Mouse (Mus musculus) spleen, adult 18-20 months (tissue): ENCODE measurements around the gene Fscn2.

Experiments
- DNase-seq, 2 experiments: peaks; one replicate each; pipeline ENCODE4 v3.0.0; 2022; ENCODE audit warnings: mixed read lengths in 2 of 2

The Fscn2 gene

GRCm38 (mm10) chr11:120361295-120361694 lies at the start of gene Fscn2:
Gene Fscn2 (plus strand): TSS chr11:120361534.
- no peak for DNase-seq

GRCm38 (mm10) chr11:120311561-120311960 lies 49.8 kb upstream of the Fscn2 start:
- DNase-seq, result no peak

DNA sequence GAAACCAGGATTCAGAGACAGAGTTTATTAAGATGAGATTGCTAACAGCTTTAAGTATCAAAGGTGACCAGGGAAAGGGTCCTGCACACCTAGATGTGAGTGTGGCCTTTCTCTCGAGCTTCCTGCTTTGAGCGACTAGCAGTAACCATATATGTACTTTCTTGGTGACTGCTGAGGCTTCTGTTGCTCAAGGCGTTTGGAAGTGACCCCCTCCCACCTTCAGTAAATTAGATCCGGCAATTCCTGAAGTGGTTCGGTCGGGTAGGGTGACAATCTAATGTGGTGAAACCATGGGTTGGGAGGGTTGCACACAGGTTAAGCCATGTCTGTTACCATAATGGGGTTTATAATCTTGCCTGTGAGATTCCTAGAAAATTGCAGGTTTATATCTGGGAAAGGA lies 49.3 kb upstream of the Fscn2 start:
- DNase-seq, result no peak

- DNase-seq, result no peak
Measured at GRCm38 (mm10) chr11:120313906-120314685, 47.2 kb upstream of the Fscn2 start.

DNA sequence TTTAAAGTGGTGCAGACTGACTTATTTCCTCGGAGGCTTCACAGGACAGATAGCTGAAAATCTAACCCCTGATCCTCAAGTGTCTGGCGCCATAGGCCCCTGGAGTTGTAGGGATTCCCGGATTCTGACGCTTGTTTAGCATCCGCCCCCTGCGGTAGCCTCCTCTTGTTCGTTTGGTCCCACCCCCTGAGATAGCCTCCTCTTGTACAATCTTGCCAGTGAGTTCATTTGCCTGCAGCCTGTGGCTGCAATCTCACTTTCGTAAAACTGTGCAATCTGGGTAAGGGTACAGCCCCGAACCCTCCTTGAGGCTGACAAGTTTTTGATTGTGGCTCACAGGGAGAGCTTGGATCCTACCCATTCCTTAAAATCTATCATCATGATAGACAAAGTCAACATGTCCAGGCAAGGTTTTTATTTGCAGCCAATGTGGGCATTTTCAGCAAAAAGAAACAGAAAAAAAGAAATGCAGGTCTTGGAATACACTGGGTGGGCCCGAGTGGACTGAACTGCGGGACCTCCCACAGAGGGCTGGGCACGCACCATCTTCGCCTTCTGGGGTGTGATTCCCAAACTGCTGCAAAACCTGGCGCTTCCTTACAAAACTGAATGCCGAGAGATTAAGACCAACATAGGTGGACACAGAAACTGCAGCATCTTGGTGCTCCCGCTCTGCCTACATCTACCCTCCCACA lies 46.5 kb upstream of the Fscn2 start:
- DNase-seq, result peak in 1 of 2 experiments; percentile 2

GRCm38 (mm10) chr11:120315416-120315761 lies 45.9 kb upstream of the Fscn2 start:
- peak in 1 of 2 experiments; percentile 4 for DNase-seq

- DNase-seq, result peak; percentile 72 to 79
Measured at GRCm38 (mm10) chr11:120315832-120316689, 45.3 kb upstream of the Fscn2 start.

GRCm38 (mm10) chr11:120316690-120317254 lies 44.6 kb upstream of the Fscn2 start:
- peak in 1 of 2 experiments; percentile 5 for DNase-seq

- DNase-seq, result peak in 1 of 2 experiments; percentile 1
Measured at GRCm38 (mm10) chr11:120317456-120317855, 43.9 kb upstream of the Fscn2 start.

DNA sequence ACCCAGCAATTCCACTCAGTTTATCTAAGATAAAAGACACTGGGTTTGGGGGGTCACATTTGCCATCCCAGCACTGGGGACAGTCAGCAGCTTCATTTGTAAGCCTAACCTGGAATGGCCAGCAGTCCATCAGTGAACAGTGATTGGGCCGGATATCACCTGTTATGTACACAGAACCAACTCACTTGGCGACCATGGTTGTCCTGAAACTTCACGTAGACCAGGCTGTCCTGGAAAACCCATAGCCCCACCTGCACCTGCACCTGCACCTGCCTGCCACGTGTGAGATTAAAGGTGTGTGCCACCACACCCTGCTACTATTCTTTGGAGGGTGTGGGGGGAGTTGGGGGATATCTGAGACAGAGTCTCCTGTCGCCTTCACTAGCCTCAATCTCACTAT lies 42.0 kb upstream of the Fscn2 start:
- no peak for DNase-seq

GRCm38 (mm10) chr11:120320156-120320555 lies 41.2 kb upstream of the Fscn2 start:
- DNase-seq, result no peak

- no peak for DNase-seq
Measured at GRCm38 (mm10) chr11:120335431-120336021, 25.8 kb upstream of the Fscn2 start.

GRCm38 (mm10) chr11:120337447-120337846 lies 23.9 kb upstream of the Fscn2 start:
- peak in 1 of 2 experiments; percentile 3 for DNase-seq

- peak in 1 of 2 experiments; percentile 1 for DNase-seq
Measured at GRCm38 (mm10) chr11:120338786-120339185, 22.5 kb upstream of the Fscn2 start.

DNA sequence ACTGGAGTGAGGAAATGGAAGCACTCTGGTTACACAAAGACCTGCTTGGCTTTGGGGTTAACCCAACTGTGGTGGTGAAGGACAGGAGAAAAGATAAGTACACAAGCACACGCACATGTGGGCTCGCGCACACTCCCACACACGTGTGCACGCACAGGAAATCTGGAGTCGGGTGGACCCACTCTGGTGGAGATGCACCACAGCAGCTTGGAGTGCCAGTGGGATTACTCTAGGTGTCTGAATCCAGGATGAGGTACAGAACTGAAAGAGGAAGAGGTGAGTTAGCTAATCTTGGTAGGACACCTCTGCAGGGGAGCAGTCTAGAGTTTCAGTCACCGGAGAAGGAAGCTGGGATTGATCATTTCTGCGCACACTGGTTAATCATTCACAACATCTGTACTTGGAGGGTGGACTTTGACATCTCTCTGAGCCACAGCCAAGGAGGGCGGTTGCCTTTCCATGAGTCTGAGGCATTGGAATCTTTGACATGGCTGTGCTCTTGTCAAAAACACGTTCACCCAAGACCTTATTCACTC lies 21.3 kb upstream of the Fscn2 start:
- DNase-seq, result peak in 1 of 2 experiments; percentile 1

DNA sequence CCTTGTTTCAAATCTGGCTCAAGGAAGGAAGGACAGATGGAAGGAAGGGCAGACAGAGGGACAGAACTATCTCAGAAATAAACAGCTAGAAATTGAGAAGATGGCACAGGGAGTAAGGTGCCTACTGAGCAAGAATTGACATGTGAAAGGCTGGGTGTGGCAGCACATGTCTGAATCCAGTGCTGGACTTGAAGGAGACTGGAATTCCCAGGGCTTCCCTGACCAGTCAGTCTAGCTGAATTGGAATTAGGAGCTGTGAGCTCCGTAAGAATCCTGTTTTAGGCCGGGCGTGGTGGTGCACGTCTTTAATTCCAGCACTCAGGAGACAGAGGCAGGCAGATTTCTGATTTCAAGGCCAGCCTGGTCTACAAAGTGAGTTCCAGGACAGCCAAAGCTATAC lies 19.7 kb upstream of the Fscn2 start:
- no peak for DNase-seq

GRCm38 (mm10) chr11:120342656-120343160 lies 18.6 kb upstream of the Fscn2 start:
- no peak for DNase-seq

DNA sequence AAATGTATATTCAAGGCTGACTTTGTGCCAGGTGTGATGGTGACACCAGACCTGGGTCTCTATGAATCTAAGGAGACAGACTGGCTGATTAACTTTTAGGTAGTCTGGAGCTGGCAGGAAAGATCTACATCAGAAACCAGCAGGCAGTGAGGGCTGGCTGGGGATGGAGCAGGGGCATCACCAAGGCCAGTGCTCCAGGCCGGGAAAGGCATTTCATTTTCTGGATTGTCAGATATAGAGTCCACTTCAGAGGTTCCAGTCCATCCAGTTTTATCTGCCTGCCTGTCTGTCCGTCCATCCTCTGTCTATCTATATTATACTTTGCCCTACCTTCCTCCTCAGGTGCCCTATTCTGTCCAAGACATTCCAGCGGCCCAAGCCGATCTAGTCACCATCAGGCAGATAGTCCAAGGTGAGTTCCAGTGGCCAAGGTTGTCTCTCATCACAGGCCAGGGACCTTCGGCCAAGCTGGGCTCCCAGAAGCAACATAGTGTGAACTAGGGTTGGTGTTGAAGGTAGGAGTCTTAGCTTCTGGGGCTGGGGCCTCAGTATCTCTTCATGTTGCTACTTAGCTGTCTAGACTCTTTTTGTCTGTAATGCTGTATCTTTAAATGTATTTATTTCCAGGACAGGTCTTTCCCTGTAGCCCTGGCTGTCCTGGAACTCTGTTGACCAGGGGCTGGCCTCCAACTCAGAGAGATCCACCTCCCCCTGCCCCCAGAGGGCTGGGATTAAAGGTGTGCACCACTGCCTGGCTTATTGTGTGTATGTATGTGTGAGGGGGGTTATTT lies 17.6 kb upstream of the Fscn2 start:
- peak in 1 of 2 experiments; percentile 3 for DNase-seq

- DNase-seq, result peak in 1 of 2 experiments; percentile 1
Measured at GRCm38 (mm10) chr11:120344310-120344920, 16.9 kb upstream of the Fscn2 start.

DNA sequence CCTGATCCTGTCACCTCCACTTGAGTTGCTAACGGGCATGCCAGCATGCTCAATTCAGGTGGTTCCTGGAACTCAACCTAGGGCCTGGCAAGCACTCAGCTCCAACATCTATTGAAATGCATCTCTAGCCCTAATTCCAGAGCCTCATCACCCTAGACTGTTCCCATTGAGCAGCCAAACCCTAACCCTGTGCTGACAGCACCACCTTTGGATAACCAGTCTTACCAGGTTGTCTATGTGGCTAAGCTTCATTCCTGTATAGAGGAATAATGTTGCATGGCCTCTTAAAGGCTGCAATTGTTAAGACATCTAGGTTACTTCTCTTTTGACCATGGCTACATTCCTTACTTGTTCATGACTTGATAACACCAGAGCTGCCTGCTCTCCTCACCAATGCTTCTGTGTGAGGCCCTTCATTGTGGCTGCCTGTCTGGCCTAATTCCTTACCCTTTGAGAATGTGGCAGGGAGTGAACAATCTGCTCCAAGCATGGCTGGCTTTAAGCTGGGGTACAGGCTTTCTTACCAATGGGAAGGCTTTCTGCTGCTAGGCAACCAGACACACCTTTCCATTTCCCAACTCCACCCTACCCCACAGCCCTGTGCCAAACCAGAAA lies 16.2 kb upstream of the Fscn2 start:
- peak in 1 of 2 experiments; percentile 2 for DNase-seq
